Mouse (Mus musculus): ENCODE results near the gene Pabpn1l. TPM values are rescaled to one million over a fixed set of nuclear protein-coding genes. Genes with fewer than 3 reads are reported as not detected.
"Not testable (repeated sequence)": the region's sequence is repeated elsewhere in the genome, so short reads cannot be mapped to it uniquely, and the experiment has no call there.

The Pabpn1l gene
- polyA plus RNA-seq, 1 experiment from 2014 or later = not detected

- Histone ChIP-seq H3K27me3 (replicated peaks; ENCODE audit: control insufficient read depth, insufficient read depth, low read length) (no peaks in the 10 kb centered on the region), H3K9ac (ENCODE audit: low read length) (no peak overlapping the region), H3K4me2 (ENCODE audit: low read length) (peak overlapping the region; percentile 80), H3K9me3 (ENCODE audit: control insufficient read depth, low read length) (no peaks in the 10 kb centered on the region), H3K27ac (ENCODE audit: low read depth) (peak overlapping the region; percentile 54), H3K4me3 (ENCODE audit: low read depth, low read length) (no peak overlapping the region), H3K36me3 (ENCODE audit: control insufficient read depth, insufficient read depth, low read length) (peaks cover 46% of the 10 kb centered on the region), H3K4me1 (replicated peaks; ENCODE audit: control insufficient read depth, insufficient read depth, low read length) (peaks cover 31% of the 10 kb centered on the region)
- WGBS = 29% methylated on average over 3 of the region's 3 CpGs
- DNase-seq (ENCODE audit: low spot score) = no peak
- no peak for ATAC-seq (replicated peaks; ENCODE audit: low FRiP score, low TSS enrichment, low read depth)
Observed at GRCm38 (mm10) chr8:122574264-122574663, 48.3 kb downstream of the Pabpn1l start.

GRCm38 (mm10) chr8:122573577-122573976 lies 49.0 kb downstream of the Pabpn1l start:
- Histone ChIP-seq H3K4me3 (ENCODE audit: low read depth, low read length) (no peak overlapping the region), H3K9me3 (ENCODE audit: control insufficient read depth, low read length) (no peaks in the 10 kb centered on the region), H3K4me2 (ENCODE audit: low read length) (no peak overlapping the region), H3K27me3 (replicated peaks; ENCODE audit: control insufficient read depth, insufficient read depth, low read length) (no peaks in the 10 kb centered on the region), H3K9ac (ENCODE audit: low read length) (no peak overlapping the region), H3K27ac (ENCODE audit: low read depth) (no peak overlapping the region), H3K4me1 (replicated peaks; ENCODE audit: control insufficient read depth, insufficient read depth, low read length) (peaks cover 33% of the 10 kb centered on the region), H3K36me3 (ENCODE audit: control insufficient read depth, insufficient read depth, low read length) (peaks cover 46% of the 10 kb centered on the region)
- ATAC-seq (replicated peaks; ENCODE audit: low FRiP score, low TSS enrichment, low read depth) (no peak), DNase-seq (ENCODE audit: low spot score) (no peak)
- WGBS = 62% methylated on average over 9 of the region's 9 CpGs

GRCm38 (mm10) chr8:122573176-122573575 lies 49.4 kb downstream of the Pabpn1l start:
- 38% methylated on average over 4 of the region's 4 CpGs for WGBS
- H3K27ac ChIP-seq (ENCODE audit: low read depth); ATAC-seq (replicated peaks; ENCODE audit: low FRiP score, low TSS enrichment, low read depth); H3K9me3 ChIP-seq (ENCODE audit: control insufficient read depth, low read length); DNase-seq (ENCODE audit: low spot score); H3K4me2 ChIP-seq (ENCODE audit: low read length); H3K9ac ChIP-seq (ENCODE audit: low read length); H3K4me3 ChIP-seq (ENCODE audit: low read depth, low read length); H3K27me3 ChIP-seq (replicated peaks; ENCODE audit: control insufficient read depth, insufficient read depth, low read length): not testable (repeated sequence)
- peaks cover 46% of the 10 kb centered on the region for H3K36me3 ChIP-seq (ENCODE audit: control insufficient read depth, insufficient read depth, low read length)
- H3K4me1 ChIP-seq (replicated peaks; ENCODE audit: control insufficient read depth, insufficient read depth, low read length) = peaks cover 33% of the 10 kb centered on the region

- H3K9me3 ChIP-seq (ENCODE audit: control insufficient read depth, low read length) = no peaks in the 10 kb centered on the region
- peaks cover 46% of the 10 kb centered on the region for H3K36me3 ChIP-seq (ENCODE audit: control insufficient read depth, insufficient read depth, low read length)
- DNase-seq (ENCODE audit: low spot score) (no peak), ATAC-seq (replicated peaks; ENCODE audit: low FRiP score, low TSS enrichment, low read depth) (no peak)
- H3K4me3 ChIP-seq (ENCODE audit: low read depth, low read length) = no peak overlapping the region
- H3K9ac ChIP-seq (ENCODE audit: low read length) = no peak overlapping the region
- H3K27ac ChIP-seq (ENCODE audit: low read depth) = no peak overlapping the region
- 86% methylated on average over 3 of the region's 3 CpGs for WGBS
- H3K4me2 ChIP-seq (ENCODE audit: low read length) = no peak overlapping the region
- peaks cover 33% of the 10 kb centered on the region for H3K4me1 ChIP-seq (replicated peaks; ENCODE audit: control insufficient read depth, insufficient read depth, low read length)
- no peaks in the 10 kb centered on the region for H3K27me3 ChIP-seq (replicated peaks; ENCODE audit: control insufficient read depth, insufficient read depth, low read length)
Observed at GRCm38 (mm10) chr8:122572751-122573150, 49.8 kb downstream of the Pabpn1l start.

DNA sequence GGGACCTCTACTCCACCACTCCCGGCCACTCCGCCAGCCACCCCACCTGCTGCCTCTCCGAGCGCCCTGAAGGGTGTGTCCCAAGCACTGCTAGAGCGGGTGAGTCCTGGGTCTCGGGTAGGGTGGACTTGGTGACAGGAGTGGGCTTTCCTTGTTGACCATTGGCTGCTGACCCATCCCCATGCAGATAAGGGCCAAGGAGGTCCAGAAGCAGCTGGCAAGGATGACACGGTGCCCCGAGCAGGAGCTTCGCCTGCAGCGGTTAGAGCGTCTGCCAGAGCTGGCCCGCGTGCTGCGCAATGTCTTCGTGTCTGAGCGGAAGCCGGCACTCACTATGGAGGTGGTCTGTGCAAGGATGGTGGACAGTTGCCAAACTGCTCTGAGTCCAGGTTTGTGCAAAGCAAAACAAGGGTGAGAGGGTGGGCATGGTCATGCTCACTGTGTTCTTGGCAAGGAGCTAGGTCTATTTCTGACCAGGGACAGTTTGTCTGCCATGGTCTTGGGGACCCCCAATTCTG lies 50.7 kb downstream of the Pabpn1l start:
- no peak overlapping the region for H3K4me3 ChIP-seq (ENCODE audit: low read depth, low read length)
- peaks cover 46% of the 10 kb centered on the region for H3K36me3 ChIP-seq (ENCODE audit: control insufficient read depth, insufficient read depth, low read length)
- H3K4me2 ChIP-seq (ENCODE audit: low read length) = no peak overlapping the region
- no peak overlapping the region for H3K27ac ChIP-seq (ENCODE audit: low read depth)
- ATAC-seq (replicated peaks; ENCODE audit: low FRiP score, low TSS enrichment, low read depth) (no peak), DNase-seq (ENCODE audit: low spot score) (no peak)
- H3K4me1 ChIP-seq (replicated peaks; ENCODE audit: control insufficient read depth, insufficient read depth, low read length) = peaks cover 32% of the 10 kb centered on the region
- 86% methylated on average over 17 of the region's 17 CpGs for whole genome bisulfite sequencing
- no peak overlapping the region for H3K9ac ChIP-seq (ENCODE audit: low read length)
- no peaks in the 10 kb centered on the region for H3K27me3 ChIP-seq (replicated peaks; ENCODE audit: control insufficient read depth, insufficient read depth, low read length)
- H3K9me3 ChIP-seq (ENCODE audit: control insufficient read depth, low read length) = no peaks in the 10 kb centered on the region

GRCm38 (mm10) chr8:122571153-122571552 lies 51.4 kb downstream of the Pabpn1l start:
- H3K9me3 ChIP-seq (ENCODE audit: control insufficient read depth, low read length) = no peaks in the 10 kb centered on the region
- H3K4me3 ChIP-seq (ENCODE audit: low read depth, low read length) = no peak overlapping the region
- peaks cover 35% of the 10 kb centered on the region for H3K4me1 ChIP-seq (replicated peaks; ENCODE audit: control insufficient read depth, insufficient read depth, low read length)
- no peak for DNase-seq (ENCODE audit: low spot score)
- WGBS = 94% methylated on average over 11 of the region's 11 CpGs
- no peak overlapping the region for H3K9ac ChIP-seq (ENCODE audit: low read length)
- no peaks in the 10 kb centered on the region for H3K27me3 ChIP-seq (replicated peaks; ENCODE audit: control insufficient read depth, insufficient read depth, low read length)
- no peak for ATAC-seq (replicated peaks; ENCODE audit: low FRiP score, low TSS enrichment, low read depth)
- H3K27ac ChIP-seq (ENCODE audit: low read depth) = no peak overlapping the region
- no peak overlapping the region for H3K4me2 ChIP-seq (ENCODE audit: low read length)
- H3K36me3 ChIP-seq (ENCODE audit: control insufficient read depth, insufficient read depth, low read length) = peaks cover 46% of the 10 kb centered on the region

DNA sequence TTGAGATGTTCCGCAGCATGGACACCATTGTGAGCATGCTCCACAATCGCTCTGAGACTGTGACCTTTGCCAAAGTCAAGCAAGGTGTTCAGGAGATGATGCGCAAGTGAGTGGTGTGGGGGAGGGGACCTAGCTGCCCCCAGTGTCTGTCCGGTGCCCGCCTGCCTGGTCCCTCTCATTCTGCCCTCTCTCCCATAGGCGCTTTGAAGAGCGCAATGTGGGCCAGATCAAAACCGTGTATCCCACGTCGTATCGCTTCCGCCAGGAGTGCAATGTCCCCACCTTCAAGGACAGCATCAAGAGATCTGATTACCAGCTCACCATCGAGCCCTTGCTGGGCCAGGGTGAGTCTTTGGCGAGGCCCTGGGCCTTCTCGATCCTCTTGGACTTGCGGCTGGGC lies 52.5 kb downstream of the Pabpn1l start:
- Histone ChIP-seq H3K4me1 (replicated peaks; ENCODE audit: control insufficient read depth, insufficient read depth, low read length) (peaks cover 23% of the 10 kb centered on the region), H3K27ac (ENCODE audit: low read depth) (no peak overlapping the region), H3K9ac (ENCODE audit: low read length) (no peak overlapping the region), H3K4me3 (ENCODE audit: low read depth, low read length) (no peak overlapping the region), H3K36me3 (ENCODE audit: control insufficient read depth, insufficient read depth, low read length) (peaks cover 46% of the 10 kb centered on the region), H3K9me3 (ENCODE audit: control insufficient read depth, low read length) (no peaks in the 10 kb centered on the region), H3K4me2 (ENCODE audit: low read length) (no peak overlapping the region), H3K27me3 (replicated peaks; ENCODE audit: control insufficient read depth, insufficient read depth, low read length) (no peaks in the 10 kb centered on the region)
- ATAC-seq (replicated peaks; ENCODE audit: low FRiP score, low TSS enrichment, low read depth) (no peak), DNase-seq (ENCODE audit: low spot score) (no peak)
- 97% methylated on average over 16 of the region's 16 CpGs for WGBS

Small RNA genes within 50 kb of the gene (microRNA-seq; reads per million reads assigned to microRNA genes)
- not detected for gene Mir6396

Other genes with a start within 250 kb of the Pabpn1l start
- gene Zc3h18, start 246.1 kb downstream of the Pabpn1l start, polyA plus RNA-seq (2014; fragmentation: Nextera tagmentation; extraction: Ambion mirVana) = 37.0 and 38.6 TPM in 2 replicates
- not detected in 2 replicates for gene Il17c, start 200.7 kb downstream of the Pabpn1l start, polyA plus RNA-seq (2014; fragmentation: Nextera tagmentation; extraction: Ambion mirVana)
- 297 and 307 TPM in 2 replicates for gene Cyba, start 189.8 kb downstream of the Pabpn1l start, polyA plus RNA-seq (2014; fragmentation: Nextera tagmentation; extraction: Ambion mirVana)
- 52.6 and 60.2 TPM in 2 replicates for gene Mvd, start 179.3 kb downstream of the Pabpn1l start, polyA plus RNA-seq (2014; fragmentation: Nextera tagmentation; extraction: Ambion mirVana)
- 1.1 and 1.3 TPM in 2 replicates for gene Snai3, start 162.0 kb downstream of the Pabpn1l start, polyA plus RNA-seq (2014; fragmentation: Nextera tagmentation; extraction: Ambion mirVana)
- 31.4 and 34.0 TPM in 2 replicates for gene Rnf166, start 146.7 kb downstream of the Pabpn1l start, polyA plus RNA-seq (2014; fragmentation: Nextera tagmentation; extraction: Ambion mirVana)
- gene Ctu2, start 146.6 kb downstream of the Pabpn1l start, polyA plus RNA-seq (2014; fragmentation: Nextera tagmentation; extraction: Ambion mirVana) = 53.8 and 55.0 TPM in 2 replicates
- gene Piezo1, start 71.4 kb downstream of the Pabpn1l start, polyA plus RNA-seq (2014; fragmentation: Nextera tagmentation; extraction: Ambion mirVana) = 17.9 and 21.6 TPM in 2 replicates
- gene Cdt1, start 54.7 kb downstream of the Pabpn1l start, polyA plus RNA-seq (2014; fragmentation: Nextera tagmentation; extraction: Ambion mirVana) = 43.8 and 49.3 TPM in 2 replicates
- 580 and 583 TPM in 2 replicates for gene Aprt, start 45.8 kb downstream of the Pabpn1l start, polyA plus RNA-seq (2014; fragmentation: Nextera tagmentation; extraction: Ambion mirVana)
- 12.2 and 13.8 TPM in 2 replicates for gene Galns, start 11.3 kb downstream of the Pabpn1l start, polyA plus RNA-seq (2014; fragmentation: Nextera tagmentation; extraction: Ambion mirVana)
- 67.3 and 71.8 TPM in 2 replicates for gene Trappc2l, start 11.1 kb downstream of the Pabpn1l start, polyA plus RNA-seq (2014; fragmentation: Nextera tagmentation; extraction: Ambion mirVana)
- gene Cbfa2t3, start 76.4 kb upstream of the Pabpn1l start, polyA plus RNA-seq (2014; fragmentation: Nextera tagmentation; extraction: Ambion mirVana) = 3.9 and 4.0 TPM in 2 replicates
- gene Acsf3, start 152.7 kb upstream of the Pabpn1l start, polyA plus RNA-seq (2014; fragmentation: Nextera tagmentation; extraction: Ambion mirVana) = 19.0 and 21.6 TPM in 2 replicates
- 0.30 and 0.51 TPM in 2 replicates for gene Cdh15, start 225.2 kb upstream of the Pabpn1l start, polyA plus RNA-seq (2014; fragmentation: Nextera tagmentation; extraction: Ambion mirVana)

Measured in intestine, embryonic 14.5 days (tissue).